8 mouse cellular contexts compared by ENCODE assay signal in the genomic region with DNA sequence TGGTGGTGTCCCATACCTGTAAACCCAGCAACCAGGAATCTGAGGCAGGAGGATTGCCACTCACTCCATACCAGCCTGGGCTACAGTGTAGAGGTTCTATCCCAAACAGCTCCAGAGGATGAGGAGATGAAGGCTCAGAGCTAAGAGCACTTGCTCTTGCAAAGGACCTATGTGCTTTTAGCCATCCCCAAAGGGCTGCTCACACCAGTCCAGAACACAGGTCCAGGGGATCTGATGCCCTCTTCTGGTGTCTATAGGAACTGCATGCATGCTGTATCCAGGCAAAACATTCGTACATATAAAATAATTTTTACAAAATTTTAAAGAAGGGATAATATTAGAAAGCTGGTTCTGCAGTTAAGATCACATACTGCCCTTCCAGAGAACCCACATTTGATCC. TPM values are rescaled to one million over a fixed set of nuclear protein-coding genes. Genes with fewer than 3 reads are reported as not detected.
DNase-seq lines count a peak whose midpoint lies in the region; ATAC-seq and TF ChIP-seq lines count a peak whose summit lies in the region.

No protein-coding gene starts in this region.

- WGBS in liver, adult 2 months: 71% methylated on average over 1 of the region's 1 CpGs
- 71% methylated on average over 1 of the region's 1 CpGs for WGBS in liver, embryonic 11.5 days
- 78% methylated on average over 1 of the region's 1 CpGs for WGBS in spleen, adult 2 months

- H3K27me3 ChIP-seq in liver, adult 2 months (ENCODE audit: control insufficient read depth, insufficient read depth, low read length): no peaks in the 10 kb centered on the region
- no peaks in the 10 kb centered on the region for H3K27me3 ChIP-seq in liver, embryonic 11.5 days (replicated peaks; ENCODE audit: control insufficient read depth, insufficient read depth, low read length)
- H3K27me3 ChIP-seq in spleen, adult 2 months (ENCODE audit: control insufficient read depth, insufficient read depth, low read length): no peaks in the 10 kb centered on the region

- no peak overlapping the region for H3K9ac ChIP-seq in liver, adult 2 months (ENCODE audit: low read depth, low read length)
- H3K9ac ChIP-seq in liver, embryonic 11.5 days (ENCODE audit: low read depth, low read length): no peak overlapping the region

- no peaks in the 10 kb centered on the region for H3K79me2 ChIP-seq in liver, adult 2 months (ENCODE audit: control insufficient read depth, insufficient read depth, low read length)

- peaks cover 3% of the 10 kb centered on the region; the same call in 1 of the 2 replicates for H3K36me3 ChIP-seq in liver, adult 2 months (ENCODE audit: control insufficient read depth, insufficient read depth, low read length)
- H3K36me3 ChIP-seq in liver, embryonic 11.5 days (ENCODE audit: control insufficient read depth, insufficient read depth, low read length): peaks cover 26% of the 10 kb centered on the region
- H3K36me3 ChIP-seq in spleen, adult 2 months (ENCODE audit: control insufficient read depth, insufficient read depth, low read length): peaks cover 15% of the 10 kb centered on the region

- no peak for ATAC-seq in liver, embryonic 11.5 days (replicated peaks; ENCODE audit: low FRiP score)
- no peak for ATAC-seq in megakaryocyte-erythroid progenitor cell, adult 5-6 weeks (replicated peaks; ENCODE audit: low FRiP score, low TSS enrichment, poor library complexity, severe bottlenecking)

- intact Hi-C loops in gastrocnemius, postnatal 36 days (cut with DNase I): loop anchor here (5.0 kb wide), 1 partner anchor 76 kb away; no protein-coding TSS in a partner anchor

- H3K4me1 ChIP-seq in liver, adult 2 months (ENCODE audit: control insufficient read depth, insufficient read depth, low read length): no peaks in the 10 kb centered on the region; the same call in 1 of the 2 replicates
- peaks cover 9% of the 10 kb centered on the region; the same call in 1 of the 2 replicates for H3K4me1 ChIP-seq in liver, embryonic 11.5 days (replicated peaks; ENCODE audit: control insufficient read depth, insufficient read depth, low read length)
- no peaks in the 10 kb centered on the region for H3K4me1 ChIP-seq in spleen, adult 2 months (ENCODE audit: control insufficient read depth, insufficient read depth, insufficient read length)

- H3K9me3 ChIP-seq in liver, embryonic 11.5 days (ENCODE audit: control insufficient read depth, low read length): 0 out of 2 replicates have a peak, but pooled peaks cover 2% of the 10 kb centered on the region

- no peak overlapping the region for H3K27ac ChIP-seq in liver, adult 2 months (replicated peaks; ENCODE audit: insufficient read depth, low read depth, low read length)
- H3K27ac ChIP-seq in liver, embryonic 11.5 days (ENCODE audit: low read depth, low read length): no peak overlapping the region
- no peak overlapping the region for H3K27ac ChIP-seq in spleen, adult 2 months (ENCODE audit: insufficient read depth, low read length)

- peak; percentile 67; the same call in 1 of the 2 replicates for TF ChIP-seq CTCF in liver, adult 2 months (IDR thresholded peaks at IDR 0.05; ENCODE audit: low read depth, low read length)
- TF ChIP-seq CTCF in spleen, adult 2 months (IDR thresholded peaks at IDR 0.05; ENCODE audit: extremely low read depth, insufficient read depth, insufficient read length, insufficient replicate concordance): peak; percentile 27; the same call in 1 of the 2 replicates

- no peak overlapping the region for H3K4me2 ChIP-seq in liver, embryonic 11.5 days

- peak; percentile 31 for DNase-seq in gastrocnemius, adult 18-20 months (ENCODE audit: low spot score)
- DNase-seq in gastrocnemius, postnatal 36 days: no peak
- peak; percentile 37 for DNase-seq in liver, adult 2 months (ENCODE audit: extremely low read depth, low read depth, low spot score)
- DNase-seq in liver, embryonic 11.5 days (ENCODE audit: low spot score): no peak
- DNase-seq in NIH3T3 (ENCODE audit: low read depth): peak; percentile 75
- DNase-seq in induced T-regulatory cell, adult 2 months (ENCODE audit: low read depth): peak; percentile 67
- DNase-seq in spleen, adult 2 months (ENCODE audit: low read depth in 1 of 2, low spot score in 2 of 2): peak; percentile 12 to 33

- TF ChIP-seq POLR2A in liver, adult 2 months (IDR thresholded peaks at IDR 0.05; ENCODE audit: extremely low read depth, insufficient read depth, low read length): no peak
- TF ChIP-seq POLR2A in spleen, adult 2 months (IDR thresholded peaks at IDR 0.05; ENCODE audit: low read depth, low read length): no peak

- H3K4me3 ChIP-seq in liver, adult 2 months (ENCODE audit: insufficient read depth, low read depth, low read length): no peak overlapping the region
- H3K4me3 ChIP-seq in liver, embryonic 11.5 days (ENCODE audit: low read depth, low read length): no peak overlapping the region
- no peak overlapping the region for H3K4me3 ChIP-seq in spleen, adult 2 months (ENCODE audit: extremely low read depth, insufficient read depth, insufficient read length)

RNA-seq across cellular contexts. Expression of a gene that starts 5.0 kb away (rescaled TPM):
- total RNA-seq in gastrocnemius, adult 18-20 months (2021): 1 to 10 TPM; 5.8 to 6.2 TPM
- total RNA-seq in gastrocnemius, postnatal 36 days (2021): 1 to 10 TPM; 5.7 to 6.1 TPM
- total RNA-seq in liver, adult 2 months (2014; rRNA removed): 6.8 and 8.0 TPM in 2 replicates
- 8.4 and 8.9 TPM in 2 replicates for polyA plus RNA-seq in liver, adult 2 months (2012; rRNA removed)
- 20.2 and 21.7 TPM in 2 replicates for polyA plus RNA-seq in liver, embryonic 11.5 days (2014; fragmentation: Nextera tagmentation; extraction: Ambion mirVana)
- 3.7 and 4.1 TPM in 2 replicates for polyA plus RNA-seq in spleen, adult 2 months (2012; rRNA removed)
- 13.5 and 15.0 TPM in 2 replicates for total RNA-seq in megakaryocyte-erythroid progenitor cell, adult 5-6 weeks (2014; fragmentation: Nextera tagmentation)
- total RNA-seq in megakaryocyte-erythroid progenitor cell, adult 5-6 weeks (2017): 6.0 and 10.0 TPM in 2 replicates

RNA-seq across cellular contexts. Expression of a gene that starts 15.2 kb away (rescaled TPM):
- total RNA-seq in gastrocnemius, adult 18-20 months (2021): 1 to 10 TPM; 4.8 to 6.4 TPM
- total RNA-seq in gastrocnemius, postnatal 36 days (2021): 1 to 10 TPM; 4.7 to 5.9 TPM
- total RNA-seq in liver, adult 2 months (2014; rRNA removed): 20.7 and 25.3 TPM in 2 replicates
- 15.8 and 20.2 TPM in 2 replicates for polyA plus RNA-seq in liver, adult 2 months (2012; rRNA removed)
- polyA plus RNA-seq in liver, embryonic 11.5 days (2014; fragmentation: Nextera tagmentation; extraction: Ambion mirVana): 58.3 and 62.3 TPM in 2 replicates
- polyA plus RNA-seq in spleen, adult 2 months (2012; rRNA removed): 4.5 and 4.7 TPM in 2 replicates
- 24.4 and 45.5 TPM in 2 replicates for total RNA-seq in megakaryocyte-erythroid progenitor cell, adult 5-6 weeks (2014; fragmentation: Nextera tagmentation)
- total RNA-seq in megakaryocyte-erythroid progenitor cell, adult 5-6 weeks (2017): 58.2 and 65.2 TPM in 2 replicates

RNA-seq across cellular contexts. Expression of a gene that starts 15.3 kb away (rescaled TPM):
- 1 to 10 TPM; 7.0 to 7.2 TPM for total RNA-seq in gastrocnemius, adult 18-20 months (2021)
- total RNA-seq in gastrocnemius, postnatal 36 days (2021): 1 to 10 TPM; 6.5 to 7.1 TPM
- 6.4 and 6.7 TPM in 2 replicates for total RNA-seq in liver, adult 2 months (2014; rRNA removed)
- polyA plus RNA-seq in liver, adult 2 months (2012; rRNA removed): 13.0 and 14.4 TPM in 2 replicates
- 43.0 and 43.4 TPM in 2 replicates for polyA plus RNA-seq in liver, embryonic 11.5 days (2014; fragmentation: Nextera tagmentation; extraction: Ambion mirVana)
- 18.3 and 22.3 TPM in 2 replicates for polyA plus RNA-seq in spleen, adult 2 months (2012; rRNA removed)
- total RNA-seq in megakaryocyte-erythroid progenitor cell, adult 5-6 weeks (2014; fragmentation: Nextera tagmentation): 30.4 and 34.2 TPM in 2 replicates
- 61.6 and 66.9 TPM in 2 replicates for total RNA-seq in megakaryocyte-erythroid progenitor cell, adult 5-6 weeks (2017)

RNA-seq across cellular contexts. Expression of a gene that starts 52.4 kb away (rescaled TPM):
- total RNA-seq in gastrocnemius, adult 18-20 months (2021): 10 to 100 TPM in 1 of 2 experiments, 1 to 10 TPM in 1; 8.0 to 10.7 TPM
- 10 to 100 TPM in 1 of 2 experiments, 1 to 10 TPM in 1; 7.3 to 10.5 TPM for total RNA-seq in gastrocnemius, postnatal 36 days (2021)
- total RNA-seq in liver, adult 2 months (2014; rRNA removed): 12.5 and 14.0 TPM in 2 replicates
- polyA plus RNA-seq in liver, adult 2 months (2012; rRNA removed): 10.2 and 11.2 TPM in 2 replicates
- 10.6 and 10.7 TPM in 2 replicates for polyA plus RNA-seq in liver, embryonic 11.5 days (2014; fragmentation: Nextera tagmentation; extraction: Ambion mirVana)
- 42.3 and 44.9 TPM in 2 replicates for polyA plus RNA-seq in spleen, adult 2 months (2012; rRNA removed)
- 4.3 and 11.1 TPM in 2 replicates for total RNA-seq in megakaryocyte-erythroid progenitor cell, adult 5-6 weeks (2014; fragmentation: Nextera tagmentation)
- 6.6 and 8.6 TPM in 2 replicates for total RNA-seq in megakaryocyte-erythroid progenitor cell, adult 5-6 weeks (2017)

Comparison
In these comparisons a context has a peak if more than half of its experiments do, and no peak if none do; other contexts are left out.
1. DNase-seq: peak in gastrocnemius, adult 18-20 months (single experiment), liver, adult 2 months (single experiment), NIH3T3 (single experiment), induced T-regulatory cell, adult 2 months (single experiment) and spleen, adult 2 months (2 of 2); none in gastrocnemius, postnatal 36 days (0 of 2) and liver, embryonic 11.5 days (single experiment).